Mouse (Mus musculus): ENCODE results near the gene Ldlr.
"Not testable (repeated sequence)": the region's sequence is repeated elsewhere in the genome, so short reads cannot be mapped to it uniquely, and the experiment has no call there.

Gene Ldlr

DNA sequence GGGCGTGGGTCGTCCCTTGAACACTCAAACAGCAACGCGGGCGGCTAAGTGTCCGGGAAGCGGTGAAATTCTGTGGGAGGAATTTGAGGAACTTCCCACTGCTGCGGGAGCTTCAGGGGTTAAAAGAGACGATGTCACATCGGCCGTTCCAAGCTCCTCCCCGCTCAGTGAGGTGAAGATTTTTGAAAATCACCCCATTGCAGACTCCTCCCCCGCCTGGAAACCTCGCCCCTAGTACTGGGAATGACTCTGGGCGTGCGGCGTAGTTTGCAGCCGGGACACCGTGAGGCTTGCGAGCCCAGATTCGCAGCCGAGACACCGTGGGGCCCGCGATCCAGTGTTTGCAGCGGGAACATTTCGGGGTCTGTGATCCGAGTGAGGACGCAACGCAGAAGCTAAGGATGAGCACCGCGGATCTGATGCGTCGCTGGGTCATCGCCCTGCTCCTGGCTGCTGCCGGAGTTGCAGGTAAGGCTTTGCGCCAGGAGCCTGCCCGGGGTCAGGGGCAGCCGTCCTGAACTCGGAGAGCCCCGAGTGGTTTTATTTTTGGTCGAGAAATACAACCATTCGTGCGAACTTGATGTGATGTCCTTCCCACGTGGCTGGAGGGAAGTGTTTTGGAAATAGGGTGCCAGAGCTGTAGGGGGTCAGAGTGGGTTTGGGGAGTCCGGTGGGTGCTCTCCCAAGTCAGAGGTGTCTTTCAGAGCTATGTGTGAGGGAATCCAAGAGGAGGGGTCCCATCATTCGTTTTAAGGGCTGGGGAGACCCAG is at the start of gene Ldlr:
Ldlr (plus strand) TSS at position 107 of the 770 bp plus-strand sequence.
- DNase-seq (ENCODE audit: low read depth, low spot score): peak; percentile 91

DNA sequence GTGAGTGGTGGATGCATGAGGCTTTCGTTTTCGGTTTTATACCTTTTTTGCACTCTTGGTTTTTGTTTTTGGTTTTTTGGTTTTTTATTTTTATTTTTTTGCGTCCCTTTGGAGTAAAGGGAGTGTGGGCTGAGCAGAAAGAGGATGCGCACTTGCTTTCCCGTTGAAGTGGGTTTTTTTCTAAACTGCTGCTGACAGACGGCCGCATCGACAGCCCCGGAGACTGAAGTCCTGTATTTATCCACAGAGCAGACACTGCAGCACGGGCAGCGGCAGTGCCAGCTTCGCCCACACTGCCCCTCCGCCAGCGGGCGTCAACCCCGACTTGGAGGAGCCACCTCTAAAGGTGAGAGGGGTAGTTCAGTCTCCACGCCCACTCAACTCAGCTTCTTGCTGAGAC is 45.6 kb upstream of the Ldlr start:
- no peak for DNase-seq (ENCODE audit: low read depth, low spot score)

DNA sequence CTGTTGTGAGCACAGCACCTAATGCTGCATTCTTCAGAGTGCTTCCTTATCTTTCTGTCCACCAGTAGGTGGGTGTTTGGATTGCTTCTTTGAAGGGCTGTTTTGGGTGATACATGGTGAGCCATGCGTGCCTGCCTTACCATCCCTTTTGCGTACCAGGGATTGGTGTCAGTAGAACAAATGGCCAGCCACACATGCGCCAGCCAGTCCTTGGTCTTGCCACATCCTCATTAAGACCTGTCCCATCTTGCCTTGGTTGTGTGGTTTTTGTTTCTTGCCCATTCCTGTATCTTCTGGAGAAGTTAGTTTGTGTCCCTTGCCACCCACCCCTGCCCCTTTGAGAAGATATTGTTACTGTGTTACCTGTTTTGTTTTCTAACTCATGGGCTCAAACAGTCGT is 42.8 kb upstream of the Ldlr start:
- DNase-seq (ENCODE audit: low read depth, low spot score): no peak

GRCm38 (mm10) chr9:21682827-21683226 is 40.5 kb upstream of the Ldlr start:
- DNase-seq (ENCODE audit: low read depth, low spot score): no peak

DNA sequence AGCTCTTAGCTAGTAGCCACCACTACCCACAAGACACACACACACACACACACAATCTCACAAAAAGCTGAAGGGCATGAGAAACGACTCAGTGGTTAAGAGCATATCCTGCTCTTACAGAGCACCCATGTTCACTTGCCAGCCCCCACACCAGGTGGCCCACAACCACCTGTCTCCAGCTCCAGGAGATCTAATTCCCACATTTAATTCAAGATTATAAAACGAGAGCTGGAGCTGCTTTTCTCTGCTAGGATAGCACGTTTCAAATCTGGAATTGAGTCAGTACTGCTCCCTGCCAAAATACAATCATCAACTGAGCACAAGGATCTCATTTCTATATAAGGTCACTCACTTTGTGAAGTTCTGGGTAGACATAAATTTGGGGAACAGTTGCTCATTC is 39.4 kb upstream of the Ldlr start:
- DNase-seq (ENCODE audit: low read depth, low spot score): no peak

- no peak for DNase-seq (ENCODE audit: low read depth, low spot score)
Measured at GRCm38 (mm10) chr9:21688554-21688953, 34.7 kb upstream of the Ldlr start.

- DNase-seq (ENCODE audit: low read depth, low spot score): no peak
Measured at GRCm38 (mm10) chr9:21690031-21690430, 33.3 kb upstream of the Ldlr start.

- peak; percentile 43 for DNase-seq (ENCODE audit: low read depth, low spot score)
Measured at GRCm38 (mm10) chr9:21691862-21692261, 31.4 kb upstream of the Ldlr start.

GRCm38 (mm10) chr9:21692491-21692890 is 30.8 kb upstream of the Ldlr start:
- DNase-seq (ENCODE audit: low read depth, low spot score): no peak

- DNase-seq (ENCODE audit: low read depth, low spot score): no peak
Measured at GRCm38 (mm10) chr9:21694071-21694470, 29.2 kb upstream of the Ldlr start.

DNA sequence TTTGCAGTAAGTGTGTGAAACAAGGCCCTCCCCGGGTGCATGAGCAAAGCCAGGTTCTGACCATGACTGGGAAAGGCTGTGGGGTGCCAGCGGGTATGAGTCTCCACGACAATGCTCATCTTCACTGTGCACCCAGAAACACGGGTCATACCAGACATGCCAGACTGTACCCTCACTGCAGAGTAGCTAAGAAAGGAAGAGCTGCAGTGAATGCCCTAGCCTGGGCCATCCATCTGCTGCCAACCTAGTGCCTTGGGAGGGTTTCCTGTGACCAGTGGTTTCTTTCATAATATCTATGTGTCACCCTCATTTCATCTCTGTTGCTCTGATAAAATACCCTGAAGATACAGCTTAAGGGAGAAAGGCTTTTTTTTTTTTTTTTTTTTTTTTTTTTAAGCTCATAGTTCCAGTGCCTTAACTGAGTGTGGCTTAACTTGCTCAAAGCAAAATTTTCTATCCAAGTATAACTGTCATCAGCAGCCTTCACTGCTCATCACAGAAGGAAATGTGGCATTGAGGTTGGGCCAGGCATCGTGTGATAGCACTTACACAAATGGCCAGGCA is 28.0 kb upstream of the Ldlr start:
- no peak for DNase-seq (ENCODE audit: low read depth, low spot score)

- no peak for DNase-seq (ENCODE audit: low read depth, low spot score)
Measured at GRCm38 (mm10) chr9:21697121-21697520, 26.2 kb upstream of the Ldlr start.

- DNase-seq (ENCODE audit: low read depth, low spot score): not testable (repeated sequence)
Measured at GRCm38 (mm10) chr9:21699280-21699679, 24.0 kb upstream of the Ldlr start.

- no peak for DNase-seq (ENCODE audit: low read depth, low spot score)
Measured at GRCm38 (mm10) chr9:21701091-21701490, 22.2 kb upstream of the Ldlr start.

GRCm38 (mm10) chr9:21703494-21703893 is 19.8 kb upstream of the Ldlr start:
- DNase-seq (ENCODE audit: low read depth, low spot score): no peak

DNA sequence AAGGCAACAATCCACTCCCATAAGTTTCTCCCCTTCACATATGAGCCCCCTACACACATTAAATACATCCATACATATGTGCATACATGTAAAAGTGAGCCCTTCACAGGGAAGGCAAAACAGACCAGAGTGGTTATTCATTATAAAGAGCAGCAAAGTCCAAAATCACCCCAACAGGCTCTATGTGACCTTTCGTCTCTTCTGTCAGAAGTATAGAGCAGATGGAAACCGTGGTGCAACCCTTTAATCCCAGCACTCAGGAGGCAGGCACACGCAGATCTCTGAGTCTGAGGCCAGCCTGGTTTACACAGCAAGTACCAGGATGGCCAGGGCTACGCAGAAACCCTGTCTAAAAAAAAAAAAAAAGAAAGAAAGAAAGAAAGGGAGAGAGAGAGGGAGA is 17.2 kb upstream of the Ldlr start:
- no peak for DNase-seq (ENCODE audit: low read depth, low spot score)

GRCm38 (mm10) chr9:21706586-21707265 is 16.6 kb upstream of the Ldlr start:
- DNase-seq (ENCODE audit: low read depth, low spot score): no peak

DNA sequence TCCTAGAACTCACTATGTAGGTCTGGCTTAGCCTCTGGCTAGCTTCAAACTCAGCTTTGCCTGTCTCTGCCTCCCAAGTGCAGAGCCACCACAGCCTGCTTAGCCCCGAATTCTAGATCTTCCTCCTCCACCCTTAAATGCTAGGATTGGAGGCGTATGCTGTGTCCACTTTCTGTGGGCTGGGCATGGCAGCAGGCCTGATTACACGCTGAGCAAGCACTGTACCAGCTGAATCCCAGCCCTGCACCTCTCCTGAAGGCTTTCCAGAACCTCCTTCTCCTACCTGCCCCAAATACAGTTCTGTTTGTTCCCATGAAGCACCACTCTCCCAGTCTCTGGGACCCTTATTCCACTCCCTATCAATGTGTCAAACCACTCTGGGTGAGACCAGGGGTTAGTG is 13.9 kb upstream of the Ldlr start:
- no peak for DNase-seq (ENCODE audit: low read depth, low spot score)

- DNase-seq (ENCODE audit: low read depth, low spot score): no peak
Measured at GRCm38 (mm10) chr9:21715298-21715697, 8.0 kb upstream of the Ldlr start.

DNA sequence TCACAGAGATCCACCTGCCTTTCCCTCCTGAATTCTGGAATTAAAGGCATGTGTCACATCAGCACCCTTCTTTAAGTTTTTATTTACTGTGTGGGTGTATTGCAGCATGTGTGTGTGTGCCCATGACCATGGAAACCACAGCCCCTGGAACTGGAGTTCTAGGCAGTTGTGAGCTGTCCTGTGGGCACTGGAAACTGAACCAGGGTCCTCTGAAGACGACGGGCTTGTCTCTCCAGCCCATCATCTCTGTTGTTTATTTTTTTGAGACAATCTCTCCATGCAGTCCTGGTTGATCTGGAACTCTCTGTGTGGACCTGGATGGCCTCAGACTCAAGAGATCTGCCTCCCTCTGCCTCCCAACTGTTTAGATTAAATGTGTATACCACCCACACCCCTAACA is 6.3 kb upstream of the Ldlr start:
- DNase-seq (ENCODE audit: low read depth, low spot score): no peak

DNA sequence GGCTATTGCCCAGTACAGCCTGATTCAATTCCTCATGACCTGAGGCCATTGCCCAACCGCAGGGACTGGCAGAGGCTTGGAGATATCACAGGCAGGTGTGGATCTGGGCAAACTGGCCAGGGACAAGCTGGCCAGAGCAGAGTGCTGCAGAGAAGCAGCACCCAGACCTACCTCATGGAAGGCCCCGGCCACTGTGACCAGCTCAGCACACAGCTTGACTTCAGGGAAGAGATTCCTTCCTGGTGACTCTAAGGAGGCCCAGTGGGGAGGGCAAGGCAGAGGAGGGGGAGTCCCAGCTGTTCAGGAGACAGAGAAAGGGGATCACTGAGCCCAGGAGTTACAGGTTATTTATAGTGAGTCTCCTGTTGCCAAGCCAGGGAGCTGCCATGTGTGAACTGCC is 2.2 kb upstream of the Ldlr start:
- DNase-seq (ENCODE audit: low read depth, low spot score): no peak

- peak; percentile 92 for DNase-seq (ENCODE audit: low read depth, low spot score)
Measured at GRCm38 (mm10) chr9:21724147-21724536, 859 bp downstream of the Ldlr start.
